Mouse (Mus musculus): ENCODE measurements around the gene Zmpste24. TPM values are rescaled to one million over a fixed set of nuclear protein-coding genes. Genes with fewer than 3 reads are reported as not detected.

The Zmpste24 gene
- polyA plus RNA-seq, 1 experiment from 2014 or later, result 27.9 TPM

- Histone ChIP-seq H3K9ac (no peak overlapping the region), H3K9me3 (no peaks in the 10 kb centered on the region), H3K4me1 (peaks cover 12% of the 10 kb centered on the region; the same call in 1 of the 2 replicates), H3K36me3 (peaks cover 28% of the 10 kb centered on the region), H3K27ac (no peak overlapping the region), H3K27me3 (peaks cover 15% of the 10 kb centered on the region), H3K4me2 (no peak overlapping the region), H3K4me3 (no peak overlapping the region)
- ATAC-seq (ENCODE audit: insufficient number of reproducible peaks, low FRiP score, low TSS enrichment, low read depth), result no peak
- 42% methylated on average over 3 of the region's 3 CpGs for WGBS
These were observed 41.7 kb downstream of the Zmpste24 start for GRCm38 (mm10) chr4:121056342-121056741.

- Histone ChIP-seq H3K27ac (peak overlapping the region; percentile 38; the same call in 1 of the 2 replicates), H3K4me2 (peak overlapping the region; percentile 27; the same call in 1 of the 2 replicates), H3K9ac (no peak overlapping the region), H3K4me1 (peaks cover 12% of the 10 kb centered on the region; the same call in 1 of the 2 replicates), H3K9me3 (no peaks in the 10 kb centered on the region), H3K4me3 (peak overlapping the region; percentile 8; the same call in 1 of the 2 replicates), H3K27me3 (peaks cover 15% of the 10 kb centered on the region), H3K36me3 (peaks cover 12% of the 10 kb centered on the region; the same call in 1 of the 2 replicates)
- no peak for ATAC-seq (ENCODE audit: insufficient number of reproducible peaks, low FRiP score, low TSS enrichment, low read depth)
- whole genome bisulfite sequencing, result 13% methylated on average over 35 of the region's 35 CpGs
These were observed 45.4 kb downstream of the Zmpste24 start for GRCm38 (mm10) chr4:121052454-121053323.

- Histone ChIP-seq H3K4me1 (peaks cover 12% of the 10 kb centered on the region; the same call in 1 of the 2 replicates), H3K9me3 (no peaks in the 10 kb centered on the region), H3K27me3 (peaks cover 15% of the 10 kb centered on the region), H3K9ac (no peak overlapping the region), H3K36me3 (peaks cover 12% of the 10 kb centered on the region; the same call in 1 of the 2 replicates), H3K4me2 (no peak overlapping the region), H3K4me3 (no peak overlapping the region), H3K27ac (peak overlapping the region; percentile 38; the same call in 1 of the 2 replicates)
- 35% methylated on average over 4 of the region's 4 CpGs for WGBS
- ATAC-seq (ENCODE audit: insufficient number of reproducible peaks, low FRiP score, low TSS enrichment, low read depth), result no peak
These were observed 46.2 kb downstream of the Zmpste24 start for GRCm38 (mm10) chr4:121051863-121052262.

- peak overlapping the region; percentile 72 for H3K4me2 ChIP-seq
- no peak overlapping the region for H3K27ac ChIP-seq
- peaks cover 17% of the 10 kb centered on the region for H3K27me3 ChIP-seq
- no peak overlapping the region for H3K4me3 ChIP-seq
- peaks cover 34% of the 10 kb centered on the region for H3K4me1 ChIP-seq
- no peak overlapping the region for H3K9ac ChIP-seq
- no peaks in the 10 kb centered on the region for H3K9me3 ChIP-seq
- 59% methylated on average over 3 of the region's 3 CpGs for WGBS
- no peak for ATAC-seq (ENCODE audit: insufficient number of reproducible peaks, low FRiP score, low TSS enrichment, low read depth)
- 0 out of 2 replicates have a peak, but pooled peaks cover 4% of the 10 kb centered on the region for H3K36me3 ChIP-seq
These were observed 55.1 kb downstream of the Zmpste24 start for GRCm38 (mm10) chr4:121042946-121043345.

GRCm38 (mm10) chr4:121042472-121042871 lies 55.6 kb downstream of the Zmpste24 start:
- 47% methylated on average over 5 of the region's 5 CpGs for WGBS
- no peak overlapping the region for H3K9ac ChIP-seq

GRCm38 (mm10) chr4:121040897-121041671 lies 57.0 kb downstream of the Zmpste24 start:
- H3K36me3 ChIP-seq, result 0 out of 2 replicates have a peak, but pooled peaks cover 4% of the 10 kb centered on the region
- peak overlapping the region; percentile 89 for H3K27ac ChIP-seq
- ATAC-seq (ENCODE audit: insufficient number of reproducible peaks, low FRiP score, low TSS enrichment, low read depth), result peak; percentile 67
- WGBS, result 8% methylated on average over 18 of the region's 18 CpGs
- peaks cover 17% of the 10 kb centered on the region for H3K27me3 ChIP-seq
- no peaks in the 10 kb centered on the region for H3K9me3 ChIP-seq
- H3K4me1 ChIP-seq, result peaks cover 34% of the 10 kb centered on the region
- peak overlapping the region; percentile 72 for H3K4me2 ChIP-seq
- no peak overlapping the region for H3K9ac ChIP-seq
- peak overlapping the region; percentile 50 for H3K4me3 ChIP-seq

More at GRCm38 (mm10) chr4:121042472-121042871, 55.6 kb downstream of the Zmpste24 start:
- Histone ChIP-seq H3K9me3 (no peaks in the 10 kb centered on the region), H3K4me2 (peak overlapping the region; percentile 72), H3K4me3 (peak overlapping the region; percentile 50), H3K27me3 (peaks cover 17% of the 10 kb centered on the region), H3K4me1 (peaks cover 34% of the 10 kb centered on the region), H3K36me3 (0 out of 2 replicates have a peak, but pooled peaks cover 4% of the 10 kb centered on the region), H3K27ac (peak overlapping the region; percentile 89; the same call in 1 of the 2 replicates)
- no peak for ATAC-seq (ENCODE audit: insufficient number of reproducible peaks, low FRiP score, low TSS enrichment, low read depth)

- Histone ChIP-seq H3K36me3 (0 out of 2 replicates have a peak, but pooled peaks cover 4% of the 10 kb centered on the region), H3K4me3 (peak overlapping the region; percentile 50), H3K27ac (peak overlapping the region; percentile 89), H3K9ac (peak overlapping the region; percentile 48; the same call in 1 of the 2 replicates), H3K9me3 (no peaks in the 10 kb centered on the region), H3K4me2 (peak overlapping the region; percentile 72), H3K27me3 (peaks cover 17% of the 10 kb centered on the region), H3K4me1 (peaks cover 34% of the 10 kb centered on the region)
- no peak for ATAC-seq (ENCODE audit: insufficient number of reproducible peaks, low FRiP score, low TSS enrichment, low read depth)
- WGBS, result 50% methylated on average over 14 of the region's 14 CpGs
These were observed 57.7 kb downstream of the Zmpste24 start for GRCm38 (mm10) chr4:121040323-121040722.

GRCm38 (mm10) chr4:121039331-121040115 lies 58.5 kb downstream of the Zmpste24 start, which contains the start of gene Col9a2:
Col9a2 (plus strand) TSS chr4:121039385.
- Histone ChIP-seq H3K4me3 (peak within 1 kb of the TSS; percentile 50), H3K4me2 (peak within 1 kb of the TSS; percentile 72), H3K27ac (peak within 1 kb of the TSS; percentile 89), H3K9ac (peak within 1 kb of the TSS; percentile 48), H3K4me1 (peaks cover 34% of the 10 kb centered on the region), H3K27me3 (peaks cover 17% of the 10 kb centered on the region), H3K36me3 (0 out of 2 replicates have a peak, but pooled peaks cover 4% of the 10 kb centered on the region), H3K9me3 (no peaks in the 10 kb centered on the region)
- WGBS, result 2% methylated on average over 46 of the region's 46 CpGs
- ATAC-seq (ENCODE audit: insufficient number of reproducible peaks, low FRiP score, low TSS enrichment, low read depth), result no peak

- H3K4me2 ChIP-seq, result no peak overlapping the region
- H3K27me3 ChIP-seq, result no peaks in the 10 kb centered on the region
- no peak overlapping the region for H3K27ac ChIP-seq
- H3K36me3 ChIP-seq, result no peaks in the 10 kb centered on the region
- WGBS, result 75% methylated on average over 2 of the region's 2 CpGs
- no peak overlapping the region for H3K4me3 ChIP-seq
- H3K4me1 ChIP-seq, result no peaks in the 10 kb centered on the region
- no peak overlapping the region for H3K9ac ChIP-seq
- H3K9me3 ChIP-seq, result no peaks in the 10 kb centered on the region
- no peak for ATAC-seq (ENCODE audit: insufficient number of reproducible peaks, low FRiP score, low TSS enrichment, low read depth)
These were observed 65.0 kb downstream of the Zmpste24 start for GRCm38 (mm10) chr4:121033006-121033405.

- no peaks in the 10 kb centered on the region for H3K4me1 ChIP-seq
- no peaks in the 10 kb centered on the region for H3K9me3 ChIP-seq
- 57% methylated on average over 4 of the region's 4 CpGs for WGBS
- H3K4me2 ChIP-seq, result no peak overlapping the region
- no peak for ATAC-seq (ENCODE audit: insufficient number of reproducible peaks, low FRiP score, low TSS enrichment, low read depth)
- H3K27ac ChIP-seq, result no peak overlapping the region
- no peak overlapping the region for H3K9ac ChIP-seq
- H3K4me3 ChIP-seq, result no peak overlapping the region
- no peaks in the 10 kb centered on the region for H3K27me3 ChIP-seq
- H3K36me3 ChIP-seq, result no peaks in the 10 kb centered on the region
These were observed 66.6 kb downstream of the Zmpste24 start for GRCm38 (mm10) chr4:121031440-121031839.

GRCm38 (mm10) chr4:121029632-121030031 lies 68.4 kb downstream of the Zmpste24 start:
- Histone ChIP-seq H3K27ac (no peak overlapping the region), H3K4me3 (no peak overlapping the region), H3K4me2 (no peak overlapping the region), H3K27me3 (no peaks in the 10 kb centered on the region), H3K36me3 (no peaks in the 10 kb centered on the region), H3K9me3 (no peaks in the 10 kb centered on the region), H3K9ac (no peak overlapping the region), H3K4me1 (no peaks in the 10 kb centered on the region)
- 79% methylated on average over 3 of the region's 3 CpGs for WGBS
- ATAC-seq (ENCODE audit: insufficient number of reproducible peaks, low FRiP score, low TSS enrichment, low read depth), result no peak

All from limb, embryonic 15.5 days (tissue).